Mouse (Mus musculus): ENCODE results near the gene Ttyh3. TPM values are rescaled to one million over a fixed set of nuclear protein-coding genes. Genes with fewer than 3 reads are reported as not detected.

Ttyh3 gene
- total and polyA plus RNA-seq, 3 experiments: 5.9 to 35.7 TPM; not detected in 1

DNA sequence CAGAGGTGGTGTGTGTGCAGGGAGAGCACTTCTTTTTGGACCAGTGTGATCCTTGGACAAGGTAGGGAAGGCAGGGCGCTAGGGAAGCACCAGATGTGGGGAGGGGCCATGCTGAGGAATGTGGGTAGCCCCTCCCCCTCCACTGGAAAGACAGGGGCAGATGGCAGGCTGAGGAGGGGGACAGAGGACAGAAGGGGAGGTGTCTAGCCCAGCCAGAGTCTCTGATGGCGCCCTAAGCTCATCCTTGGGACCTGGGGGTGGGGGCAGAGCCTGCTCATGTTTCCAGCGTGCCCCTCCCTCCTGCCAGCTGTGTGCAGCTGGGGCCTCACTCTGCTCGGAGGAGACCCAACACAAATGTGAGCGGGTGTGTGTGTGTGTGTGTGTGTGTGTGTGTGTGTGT lies 67.3 kb downstream of the Ttyh3 start:
- H3K27me3 ChIP-seq (ENCODE audit: control insufficient read depth in 1 of 2, insufficient read depth in 2 of 2, low read length in 2 of 2): peaks cover 0 to 2% of the 10 kb centered on the region in 2 experiments; a peak in 3 of 4 replicates
- TF ChIP-seq POLR2AphosphoS2 (IDR thresholded peaks at IDR 0.05; ENCODE audit: low read length): no peak
- TF ChIP-seq BHLHE40 (IDR thresholded peaks at IDR 0.05; ENCODE audit: borderline replicate concordance, low read depth, low read length): no peak
- no peak for TF ChIP-seq POLR2AphosphoS5 (IDR thresholded peaks at IDR 0.05; ENCODE audit: borderline replicate concordance, low read depth, low read length)
- TF ChIP-seq MYB (IDR thresholded peaks at IDR 0.05; ENCODE audit: low read depth, low read length): no peak
- no peak for TF ChIP-seq RCOR1 (IDR thresholded peaks at IDR 0.05; ENCODE audit: low read depth, low read length)
- no peak for TF ChIP-seq MAX (IDR thresholded peaks at IDR 0.05; ENCODE audit: low read length)
- no peak for TF ChIP-seq ZMIZ1 (IDR thresholded peaks at IDR 0.05; ENCODE audit: low read depth, low read length)
- TF ChIP-seq TBP (IDR thresholded peaks at IDR 0.05; ENCODE audit: low read depth, low read length): no peak
- no peak for TF ChIP-seq GABPA (IDR thresholded peaks at IDR 0.05; ENCODE audit: low read depth, low read length)
- no peak for TF ChIP-seq HCFC1 (IDR thresholded peaks at IDR 0.05; ENCODE audit: low read depth, low read length)
- DNase-seq (ENCODE audit: low read depth, low spot score): no peak

DNA sequence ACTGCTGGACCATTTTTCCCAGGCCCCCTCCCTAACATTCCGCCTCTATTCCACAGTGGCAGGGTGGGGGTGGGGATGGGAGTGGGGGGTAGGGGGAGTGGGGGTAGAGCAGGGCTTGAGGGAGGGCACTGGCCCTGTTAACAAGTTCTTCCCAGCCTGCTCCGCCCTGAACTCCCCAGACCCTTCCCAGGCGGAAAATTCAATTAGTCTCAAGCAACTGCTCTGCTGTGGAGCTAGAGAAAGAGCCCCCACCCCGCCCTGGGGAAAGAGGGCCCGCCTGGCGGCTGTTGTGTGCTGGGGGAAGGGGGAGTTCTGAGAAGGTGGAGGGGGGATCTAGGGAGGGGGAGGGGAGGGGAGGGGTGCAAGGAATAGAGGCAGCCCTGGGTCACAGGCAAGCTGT lies 69.1 kb downstream of the Ttyh3 start:
- Histone ChIP-seq H3K4me1 (ENCODE audit: control insufficient read depth in 1 of 2, insufficient read depth in 2 of 2, low read length in 2 of 2) (no peaks in the 10 kb centered on the region), H3K4me3 (ENCODE audit: control insufficient read depth in 1 of 2, insufficient read depth in 1 of 2, low read depth in 2 of 2, low read length in 2 of 2) (no peak overlapping the region), H3K36me3 (ENCODE audit: control insufficient read depth in 1 of 2, insufficient read depth in 2 of 2, low read length in 2 of 2) (no peaks in the 10 kb centered on the region), H3K79me2 (ENCODE audit: control insufficient read depth, insufficient read depth, low read length, poor library complexity) (no peaks in the 10 kb centered on the region), H3K9me3 (replicated peaks; ENCODE audit: insufficient read depth, low read length) (no peaks in the 10 kb centered on the region), H3K27ac (ENCODE audit: control insufficient read depth, low read depth, low read length) (no peak overlapping the region), H3K27me3 (ENCODE audit: control insufficient read depth in 1 of 2, insufficient read depth in 2 of 2, low read length in 2 of 2) (peaks cover 0 to 2% of the 10 kb centered on the region in 2 experiments; a peak in 2 of 4 replicates), H3K9ac (ENCODE audit: control insufficient read depth, low read depth, low read length, poor library complexity, severe bottlenecking) (no peak overlapping the region)
- no peak for DNase-seq (ENCODE audit: low read depth, low spot score)
- no peak for TF ChIP-seq MYC (IDR thresholded peaks at IDR 0.05; ENCODE audit: low read depth, low read length)
- TF ChIP-seq POLR2A (IDR thresholded peaks at IDR 0.05; ENCODE audit: control insufficient read depth in 1 of 2, insufficient read depth in 1 of 2, low read depth in 1 of 2, low read length in 2 of 2, poor library complexity in 1 of 2): no peak
- TF ChIP-seq ELF1 (IDR thresholded peaks at IDR 0.05; ENCODE audit: low read depth, low read length): no peak
- no peak for TF ChIP-seq ETS1 (IDR thresholded peaks at IDR 0.05; ENCODE audit: low read depth, low read length)
- TF ChIP-seq TAL1 (IDR thresholded peaks at IDR 0.05; ENCODE audit: low read length): no peak
- no peak for TF ChIP-seq MEF2A (IDR thresholded peaks at IDR 0.05; ENCODE audit: extremely low read depth, insufficient replicate concordance, low read depth, low read length, poor library complexity, severe bottlenecking)
- TF ChIP-seq POLR2AphosphoS2 (IDR thresholded peaks at IDR 0.05; ENCODE audit: low read length): no peak
- no peak for TF ChIP-seq SMC3 (IDR thresholded peaks at IDR 0.05; ENCODE audit: low read depth, low read length)
- no peak for TF ChIP-seq MAZ (IDR thresholded peaks at IDR 0.05; ENCODE audit: low read depth, low read length)
- TF ChIP-seq UBTF (IDR thresholded peaks at IDR 0.05; ENCODE audit: borderline replicate concordance, insufficient read depth, low read depth, low read length): no peak
- no peak for TF ChIP-seq POLR2AphosphoS5 (IDR thresholded peaks at IDR 0.05; ENCODE audit: borderline replicate concordance, low read depth, low read length)

More for the DNA sequence above, 67.3 kb downstream of the Ttyh3 start:
- H3K36me3 ChIP-seq (ENCODE audit: control insufficient read depth in 1 of 2, insufficient read depth in 2 of 2, low read length in 2 of 2): no peaks in the 10 kb centered on the region
- H3K9ac ChIP-seq (ENCODE audit: control insufficient read depth, low read depth, low read length, poor library complexity, severe bottlenecking): no peak overlapping the region
- no peak overlapping the region for H3K4me3 ChIP-seq (ENCODE audit: control insufficient read depth in 1 of 2, insufficient read depth in 1 of 2, low read depth in 2 of 2, low read length in 2 of 2)
- H3K4me1 ChIP-seq (ENCODE audit: control insufficient read depth in 1 of 2, insufficient read depth in 2 of 2, low read length in 2 of 2): no peaks in the 10 kb centered on the region
- no peaks in the 10 kb centered on the region for H3K79me2 ChIP-seq (ENCODE audit: control insufficient read depth, insufficient read depth, low read length, poor library complexity)
- no peak overlapping the region for H3K27ac ChIP-seq (ENCODE audit: control insufficient read depth, low read depth, low read length)
- H3K9me3 ChIP-seq (replicated peaks; ENCODE audit: insufficient read depth, low read length): no peaks in the 10 kb centered on the region
